Mouse (Mus musculus) C2C12 (cell line): ENCODE data around the gene Sae1. TPM values are rescaled to one million over a fixed set of nuclear protein-coding genes. Genes with fewer than 3 reads are reported as not detected.

ENCODE experiments used
- H3K27me3 ChIP-seq: one replicate; pipeline ENCODE4 v1.6.1; 2011; ENCODE audit not compliant: control insufficient read depth, insufficient read depth, insufficient read length
- H3K36me3 ChIP-seq: one replicate; pipeline ENCODE4 v1.6.1; 2011; ENCODE audit not compliant: control insufficient read depth, insufficient read depth
- H3K4me3 ChIP-seq: one replicate; pipeline ENCODE4 v1.5.1; 2011; ENCODE audit warnings: mild to moderate bottlenecking, control low read depth; ENCODE audit not compliant: poor library complexity, insufficient read depth, severe bottlenecking
- H3K79me2 ChIP-seq: one replicate; pipeline ENCODE4 v1.6.1; 2011; ENCODE audit not compliant: control insufficient read depth, insufficient read depth
- H3K79me3 ChIP-seq: one replicate; pipeline ENCODE4 v1.6.1; 2011; ENCODE audit warnings: low read depth, control low read depth
- H3ac ChIP-seq: one replicate; pipeline ENCODE3; 2011; ENCODE audit warnings: low read depth; ENCODE audit not compliant: control insufficient read depth, insufficient read length
- CEBPB ChIP-seq: IDR thresholded peaks from one replicate; pipeline ENCODE4 v1.6.1; 2011; ENCODE audit warnings: low read depth, mild to moderate bottlenecking, control low read depth, moderate library complexity
- CTCF ChIP-seq: IDR thresholded peaks from one replicate; pipeline ENCODE4 v1.5.1; 2011; ENCODE audit not compliant: control insufficient read depth, insufficient read depth, insufficient read length
- FOSL1 ChIP-seq: IDR thresholded peaks from one replicate; pipeline ENCODE4 v1.8.0; 2011; ENCODE audit warnings: mild to moderate bottlenecking, low read length; ENCODE audit not compliant: poor library complexity, insufficient read depth, severe bottlenecking
- MAX ChIP-seq: IDR thresholded peaks from one replicate; pipeline ENCODE4 v1.6.1; 2011; ENCODE audit warnings: mild to moderate bottlenecking, control low read depth
- MYOD1 ChIP-seq: IDR thresholded peaks from one replicate; pipeline ENCODE4 v1.6.1; 2011; ENCODE audit warnings: low read depth; ENCODE audit not compliant: control insufficient read depth, insufficient read length
- MYOG ChIP-seq: IDR thresholded peaks from one replicate; pipeline ENCODE4 v1.6.1; 2011; ENCODE audit not compliant: control insufficient read depth, insufficient read length; ENCODE audit errors: extremely low read depth
- USF1 ChIP-seq: IDR thresholded peaks from one replicate; pipeline ENCODE4 v1.6.1; 2011; ENCODE audit warnings: low read depth, mild to moderate bottlenecking, control low read depth, moderate library complexity
- long read RNA-seq, 2 experiments: library from polyadenylated mRNA; unstranded; transcript quantifications; one replicate each; pipeline ENCODE4 v2.0.0; 2019 to 2020
- polyA plus RNA-seq: library from polyadenylated mRNA; unstranded; fragments of >200 nt; fragmentation: generic; extraction: Trizol; gene quantifications from one replicate; pipeline ENCODE4 v1.2.1, GENCODE M21; 2012; ENCODE audit warnings: missing spikeins

Gene Sae1
- 218 TPM for polyA plus RNA-seq
- long read RNA-seq, experiment 1, transcript Sae1-201 (9 exons, 1,875 nt) = major isoform, 176 of 212 reads
- long read RNA-seq, experiment 1, partial matches to known transcripts = 12 of 212 reads
- long read RNA-seq, experiment 1, other reads (novel, unspliced or antisense) = 19 of 212 reads
- long read RNA-seq, experiment 2, transcript Sae1-201 (9 exons, 1,875 nt) = major isoform, 1,419 of 1,479 reads
- long read RNA-seq, experiment 2, partial matches to known transcripts = 4 of 1,479 reads
- long read RNA-seq, experiment 2, other reads (novel, unspliced or antisense) = 49 of 1,479 reads

GRCm38 (mm10) chr7:16387160-16388041, at the start of gene Sae1:
TSS of gene Sae1 (minus strand) at chr7:16387806.
- Histone ChIP-seq H3K79me3 (peaks cover 46% of the 10 kb centered on the region), H3K36me3 (peaks cover 12% of the 10 kb centered on the region), H3K79me2 (peaks cover 52% of the 10 kb centered on the region), H3ac (peak within 1 kb of the TSS; percentile 82), H3K4me3 (peak within 1 kb of the TSS; percentile 59), H3K27me3 (no peaks in the 10 kb centered on the region)
- peak; percentile 99 for TF ChIP-seq USF1
- TF ChIP-seq MYOG = no peak
- TF ChIP-seq MAX = peak; percentile 97
- TF ChIP-seq FOSL1 = no peak
- no peak for TF ChIP-seq CTCF

GRCm38 (mm10) chr7:16435088-16435487, 47.5 kb upstream of the Sae1 start:
- no peak for TF ChIP-seq MAX
- TF ChIP-seq MYOG = no peak
- TF ChIP-seq CEBPB = no peak
- TF ChIP-seq CTCF = no peak
- no peak for TF ChIP-seq FOSL1
- TF ChIP-seq USF1 = no peak
- TF ChIP-seq MYOD1 = no peak
- H3K36me3 ChIP-seq = peaks cover 37% of the 10 kb centered on the region
- H3ac ChIP-seq = no peak overlapping the region

GRCm38 (mm10) chr7:16433352-16433971, 45.9 kb upstream of the Sae1 start:
- H3K79me2 ChIP-seq = no peaks in the 10 kb centered on the region
- no peaks in the 10 kb centered on the region for H3K27me3 ChIP-seq
- TF ChIP-seq CEBPB (no peak), USF1 (no peak), FOSL1 (no peak), MYOG (no peak), MAX (no peak), MYOD1 (no peak), CTCF (no peak)
- H3K4me3 ChIP-seq = no peak overlapping the region
- no peak overlapping the region for H3ac ChIP-seq
- no peaks in the 10 kb centered on the region for H3K79me3 ChIP-seq
- H3K36me3 ChIP-seq = peaks cover 45% of the 10 kb centered on the region

More at GRCm38 (mm10) chr7:16435088-16435487, 47.5 kb upstream of the Sae1 start:
- Histone ChIP-seq H3K79me2 (no peaks in the 10 kb centered on the region), H3K27me3 (no peaks in the 10 kb centered on the region), H3K79me3 (no peaks in the 10 kb centered on the region), H3K4me3 (no peak overlapping the region)

GRCm38 (mm10) chr7:16426129-16426729, 38.6 kb upstream of the Sae1 start:
- Histone ChIP-seq H3K4me3 (no peak overlapping the region), H3ac (no peak overlapping the region), H3K79me2 (no peaks in the 10 kb centered on the region), H3K79me3 (no peaks in the 10 kb centered on the region), H3K27me3 (no peaks in the 10 kb centered on the region), H3K36me3 (peaks cover 70% of the 10 kb centered on the region)
- TF ChIP-seq USF1 = no peak
- TF ChIP-seq CTCF = peak; percentile 75

- H3K79me2 ChIP-seq = no peaks in the 10 kb centered on the region
- no peak for TF ChIP-seq MYOG
- no peak for TF ChIP-seq MAX
- no peak for TF ChIP-seq FOSL1
- peaks cover 72% of the 10 kb centered on the region for H3K36me3 ChIP-seq
- H3ac ChIP-seq = no peak overlapping the region
- H3K79me3 ChIP-seq = no peaks in the 10 kb centered on the region
- H3K4me3 ChIP-seq = no peak overlapping the region
- no peaks in the 10 kb centered on the region for H3K27me3 ChIP-seq
These were observed 38.1 kb upstream of the Sae1 start for GRCm38 (mm10) chr7:16425721-16426120.
